Mouse (Mus musculus): ENCODE measurements around the gene Cd79b. TPM values are rescaled to one million over a fixed set of nuclear protein-coding genes. Genes with fewer than 3 reads are reported as not detected.

Gene Cd79b
- total and polyA plus RNA-seq, 3 experiments, result 527 to 741 (median 689) TPM

DNA sequence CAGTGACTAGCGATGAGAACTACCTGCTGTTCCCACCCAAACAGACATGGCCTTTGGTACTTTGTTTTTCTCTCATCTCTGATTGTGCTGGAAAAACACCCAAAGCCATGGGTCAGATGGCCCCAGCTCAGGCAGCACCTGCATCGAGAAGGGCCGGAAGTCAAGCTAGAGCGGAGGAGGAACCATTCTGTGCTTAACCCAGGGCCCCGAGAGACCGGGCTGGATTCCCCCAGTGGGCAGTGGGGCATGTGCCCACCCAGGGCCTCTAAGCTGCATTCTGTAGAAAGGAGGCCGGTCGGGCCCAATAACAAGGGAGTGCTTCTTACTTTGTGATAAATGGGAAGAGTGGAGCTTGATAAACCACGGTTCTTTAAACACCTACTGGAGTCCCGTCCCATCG is 6.4 kb downstream of the Cd79b start:
- H3K4me2 ChIP-seq (ENCODE audit: insufficient read depth, low read depth, poor library complexity, severe bottlenecking), result peak overlapping the region; percentile 86
- dilution Hi-C loops (cut with MboI; ENCODE audit: extremely low pct_ligation_motif_present, extremely low pct_unique_long_range_greater_than_20kb, low sequenced_read_pairs), result no loop called here
- peaks cover 30 to 31% of the 10 kb centered on the region in 2 experiments for H3K36me3 ChIP-seq (replicated peaks in 1 of 2; ENCODE audit: control insufficient read depth in 1 of 2, insufficient read depth in 1 of 2, low read length in 1 of 2)
- H3K9ac ChIP-seq (ENCODE audit: insufficient read depth, low read depth), result peak overlapping the region; percentile 73
- peak overlapping the region; percentile 96 for H3K27ac ChIP-seq (ENCODE audit: insufficient read depth, low read depth)
- H3K27me3 ChIP-seq (replicated peaks), result no peaks in the 10 kb centered on the region
- peaks cover 57 to 85% of the 10 kb centered on the region in 2 experiments for H3K4me1 ChIP-seq (ENCODE audit: control insufficient read depth in 1 of 2, insufficient read depth in 2 of 2)
- TF ChIP-seq POLR2A (IDR thresholded peaks at IDR 0.05; ENCODE audit: low read depth, low read length) (peak; percentile 73), EP300 (IDR thresholded peaks at IDR 0.05; ENCODE audit: low read length) (peak; percentile 93), GABPA (IDR thresholded peaks at IDR 0.05; ENCODE audit: insufficient replicate concordance, low read depth, low read length) (no peak), ZC3H11A (IDR thresholded peaks at IDR 0.05; ENCODE audit: low read depth, low read length) (0 out of 2 replicates have a peak, but pooled peaks have one; percentile 6), UBTF (IDR thresholded peaks at IDR 0.05; ENCODE audit: low read depth, low read length) (peak; percentile 87; the same call in 1 of the 2 replicates), ZNF384 (IDR thresholded peaks at IDR 0.05; ENCODE audit: low read depth, low read length) (peak; percentile 47; the same call in 1 of the 2 replicates), CTCF (conservative IDR thresholded peaks at IDR 0.05 in 1 of 2, IDR thresholded peaks at IDR 0.05 in 1 of 2; ENCODE audit: low read depth in 2 of 2, low read length in 2 of 2) (no peak), MEF2A (IDR thresholded peaks at IDR 0.05; ENCODE audit: borderline replicate concordance, low read depth, low read length) (peak; percentile 92), BHLHE40 (IDR thresholded peaks at IDR 0.05; ENCODE audit: low read depth, low read length) (peak; percentile 95), CHD1 (IDR thresholded peaks at IDR 0.05; ENCODE audit: low read depth, low read length) (peak; percentile 96), TBP (conservative IDR thresholded peaks at IDR 0.05; ENCODE audit: low read depth, low read length) (peak; percentile 80), MAZ (IDR thresholded peaks at IDR 0.05; ENCODE audit: low read depth, low read length) (no peak), SIN3A (IDR thresholded peaks at IDR 0.05; ENCODE audit: low read length) (peak; percentile 96), ELF1 (IDR thresholded peaks at IDR 0.05; ENCODE audit: low read depth, low read length) (peak; percentile 88), IRF4 (IDR thresholded peaks at IDR 0.05; ENCODE audit: low read depth, low read length) (peak; percentile 90), E2F4 (IDR thresholded peaks at IDR 0.05; ENCODE audit: insufficient replicate concordance, low read depth, low read length) (no peak), MAX (IDR thresholded peaks at IDR 0.05; ENCODE audit: low read length) (peak; percentile 94), ZMIZ1 (IDR thresholded peaks at IDR 0.05; ENCODE audit: low read depth, low read length) (peak; percentile 95), PAX5 (IDR thresholded peaks at IDR 0.05; ENCODE audit: low read length) (no peak), MXI1 (IDR thresholded peaks at IDR 0.05; ENCODE audit: low read depth, low read length) (peak; percentile 89), SMC3 (IDR thresholded peaks at IDR 0.05; ENCODE audit: low read depth, low read length) (peak; percentile 45), NELFE (IDR thresholded peaks at IDR 0.05; ENCODE audit: low read depth, low read length) (peak; percentile 76), USF1 (IDR thresholded peaks at IDR 0.05; ENCODE audit: low read depth, low read length) (peak; percentile 51), JUN (IDR thresholded peaks at IDR 0.05; ENCODE audit: insufficient read depth, low read depth, low read length) (no peak), CHD2 (IDR thresholded peaks at IDR 0.05; ENCODE audit: low read length) (peak; percentile 91), JUND (conservative IDR thresholded peaks at IDR 0.05; ENCODE audit: low read depth, low read length) (peak; percentile 49; the same call in 1 of the 2 replicates), POLR2AphosphoS2 (IDR thresholded peaks at IDR 0.05; ENCODE audit: low read depth, low read length) (peak; percentile 83; the same call in 1 of the 2 replicates), TCF12 (IDR thresholded peaks at IDR 0.05; ENCODE audit: low read depth, low read length) (peak; percentile 99), RCOR1 (conservative IDR thresholded peaks at IDR 0.05; ENCODE audit: low read depth, low read length) (peak; percentile 89; the same call in 1 of the 2 replicates), ETS1 (conservative IDR thresholded peaks at IDR 0.05; ENCODE audit: low read depth, low read length) (peak; percentile 92), USF2 (conservative IDR thresholded peaks at IDR 0.05; ENCODE audit: low read depth, low read length) (no peak), HCFC1 (IDR thresholded peaks at IDR 0.05; ENCODE audit: low read depth, low read length) (peak; percentile 69), ZKSCAN1 (IDR thresholded peaks at IDR 0.05; ENCODE audit: borderline replicate concordance, low read depth, low read length) (no peak), NRF1 (IDR thresholded peaks at IDR 0.05; ENCODE audit: low read depth, low read length) (peak; percentile 42), MYC (IDR thresholded peaks at IDR 0.05; ENCODE audit: low read depth, low read length) (peak; percentile 91), KAT2A (IDR thresholded peaks at IDR 0.05; ENCODE audit: insufficient replicate concordance, low read length) (peak; percentile 83), MAFK (IDR thresholded peaks at IDR 0.05; ENCODE audit: insufficient replicate concordance, low read length) (peak; percentile 73; the same call in 1 of the 2 replicates), RAD21 (IDR thresholded peaks at IDR 0.05; ENCODE audit: low read depth, low read length) (peak; percentile 4; the same call in 1 of the 2 replicates)
- peak; percentile 95 for DNase-seq (ENCODE audit: extremely low read depth)
- H3K4me3 ChIP-seq (replicated peaks in 1 of 3; ENCODE audit: low read depth in 2 of 3, low read length in 2 of 3, poor library complexity in 1 of 3), result peak overlapping the region in 2 of 3 experiments; percentile 11 to 35
- in situ Hi-C loops (cut with MboI; ENCODE audit: low pct_ligation_motif_present, low pct_unique_long_range_greater_than_20kb, low sequenced_read_pairs), result loop anchor here (25.0 kb wide), 1 partner anchor 454 kb away; the partner anchor contains the start of genes Milr1 and Pecam1
- H3K9me3 ChIP-seq (replicated peaks; ENCODE audit: low read length), result no peaks in the 10 kb centered on the region
- H3K79me2 ChIP-seq (replicated peaks; ENCODE audit: control insufficient read depth, extremely low read depth, insufficient read depth, poor library complexity, severe bottlenecking), result peaks cover 25% of the 10 kb centered on the region
